In genomic region chr8:92164496-92164895, GRCm38 (mm10) we compare ENCODE assay signal across 24 mouse cellular contexts.
DNase-seq lines count a peak whose midpoint lies in the region; ATAC-seq and TF ChIP-seq lines count a peak whose summit lies in the region.
"Had no signal": no experiment of that assay in that cellular context is flagged by ENCODE, and none has a peak within 500 bp of the region (broad histone marks: within the 10 kb centered on the region; RNA-seq: fewer than 3 reads in every experiment).

No protein-coding gene starts in this region.

- no peak overlapping the region for H3K27ac ChIP-seq in forebrain, postnatal 0 days (ENCODE audit: low read depth, low read length)
- H3K27ac ChIP-seq in forebrain, embryonic 13.5 days: no peak overlapping the region
- H3K27ac ChIP-seq: embryonic facial prominence, embryonic 15.5 days; forebrain, embryonic 10.5 days; hindbrain, embryonic 15.5 days had no signal

- H3K4me3 ChIP-seq in forebrain, postnatal 0 days (ENCODE audit: low read depth, low read length): no peak overlapping the region
- H3K4me3 ChIP-seq in forebrain, embryonic 13.5 days: no peak overlapping the region
- H3K4me3 ChIP-seq: embryonic facial prominence, embryonic 15.5 days; erythroblast, embryonic 14.5 days; forebrain, embryonic 10.5 days; heart, embryonic 12.5 days; hindbrain, embryonic 15.5 days had no signal

- 72% methylated on average over 4 of the region's 4 CpGs for WGBS in forebrain, postnatal 0 days
- WGBS in forebrain, embryonic 13.5 days: 77% methylated on average over 4 of the region's 4 CpGs

- DNase-seq in forebrain, postnatal 0 days: peak; percentile 72
- DNase-seq in left cerebral cortex, postnatal 14 days (ENCODE audit: low spot score in 2 of 2): peak; percentile 26 to 34
- DNase-seq in left cerebral cortex, postnatal 4 days: no peak
- peak; percentile 4 to 10 for DNase-seq in right cerebral cortex, adult 2 months (ENCODE audit: low spot score in 2 of 2)
- DNase-seq in right cerebral cortex, postnatal 4 days: no peak
- peak; percentile 70 for DNase-seq in telencephalon, adult 2 months (ENCODE audit: low read depth, low spot score)
- no peak for DNase-seq in spleen, postnatal 4 days (ENCODE audit: low spot score in 2 of 2)
- DNase-seq: adrenal gland, postnatal 14 days; cerebellum, adult 11 months; cerebellum, adult 8-10 months; cerebellum, postnatal 14 days; embryo, embryonic 11 days; gastrocnemius, postnatal 14 days; heart, postnatal 36 days had no signal

- no peaks in the 10 kb centered on the region for H3K36me3 ChIP-seq in forebrain, postnatal 0 days (ENCODE audit: insufficient read depth)
- H3K36me3 ChIP-seq in forebrain, embryonic 13.5 days (ENCODE audit: poor library complexity, severe bottlenecking): no peaks in the 10 kb centered on the region
- H3K36me3 ChIP-seq: embryonic facial prominence, embryonic 15.5 days; forebrain, embryonic 10.5 days; heart, embryonic 12.5 days; hindbrain, embryonic 15.5 days had no signal

- intact Hi-C loops in left cerebral cortex, postnatal 14 days (cut with DNase I): no loop called here
- intact Hi-C loops in left cerebral cortex, postnatal 4 days (cut with DNase I): no loop called here

- no peak overlapping the region for H3K9ac ChIP-seq in forebrain, postnatal 0 days
- H3K9ac ChIP-seq in forebrain, embryonic 13.5 days: no peak overlapping the region
- H3K9ac ChIP-seq: embryonic facial prominence, embryonic 15.5 days; heart, embryonic 12.5 days; hindbrain, embryonic 15.5 days had no signal

- peak; percentile 87 for ATAC-seq in forebrain, postnatal 0 days
- ATAC-seq in forebrain, embryonic 13.5 days: no peak; the same call in 1 of the 2 replicates
- ATAC-seq: activated CD4-positive, CD25-positive, alpha-beta regulatory T cell, adult 4 months; intestine, embryonic 16.5 days; Patski had no signal

- H3K27me3 ChIP-seq in forebrain, postnatal 0 days (ENCODE audit: insufficient read depth, low read length): no peaks in the 10 kb centered on the region; the same call in 1 of the 2 replicates
- H3K27me3 ChIP-seq in forebrain, embryonic 13.5 days: peaks cover 82% of the 10 kb centered on the region
- H3K27me3 ChIP-seq: CH12.LX; embryonic facial prominence, embryonic 15.5 days; heart, embryonic 12.5 days; hindbrain, embryonic 15.5 days; Patski had no signal

- no peaks in the 10 kb centered on the region; the same call in 1 of the 2 replicates for H3K4me1 ChIP-seq in forebrain, postnatal 0 days (ENCODE audit: insufficient read depth)
- peaks cover 19% of the 10 kb centered on the region for H3K4me1 ChIP-seq in forebrain, embryonic 13.5 days

- H3K4me2 ChIP-seq in forebrain, postnatal 0 days (ENCODE audit: low read depth): no peak overlapping the region
- H3K4me2 ChIP-seq in forebrain, embryonic 13.5 days: no peak overlapping the region
- H3K4me2 ChIP-seq: embryonic facial prominence, embryonic 15.5 days; heart, embryonic 12.5 days; hindbrain, embryonic 15.5 days had no signal

- TF ChIP-seq CTCF in forebrain, postnatal 0 days (IDR thresholded peaks at IDR 0.05; ENCODE audit: low read depth): no peak

- no peaks in the 10 kb centered on the region for H3K9me3 ChIP-seq in forebrain, postnatal 0 days (ENCODE audit: low read length)
- 0 out of 2 replicates have a peak, but pooled peaks cover 4% of the 10 kb centered on the region for H3K9me3 ChIP-seq in forebrain, embryonic 13.5 days (replicated peaks)
- H3K9me3 ChIP-seq: embryonic facial prominence, embryonic 15.5 days; hindbrain, embryonic 15.5 days had no signal

Comparison
In these comparisons a context has a peak if more than half of its experiments do, and no peak if none do; other contexts are left out.
1. DNase-seq: peak in forebrain, postnatal 0 days (single experiment), left cerebral cortex, postnatal 14 days (2 of 2), right cerebral cortex, adult 2 months (2 of 2) and telencephalon, adult 2 months (single experiment); none in left cerebral cortex, postnatal 4 days (single experiment), right cerebral cortex, postnatal 4 days (single experiment) and spleen, postnatal 4 days (0 of 2).